Mouse (Mus musculus) heart, embryonic 16.5 days (tissue): ENCODE results near the gene Elovl5. TPM values are rescaled to one million over a fixed set of nuclear protein-coding genes. Genes with fewer than 3 reads are reported as not detected.

ENCODE experiments used
- ATAC-seq: fragments of 200-750 bp; cut with Nextera tagmentation; replicated peaks from 2 replicates; pipeline ENCODE4 v1.8.0; 2017; ENCODE audit warnings: moderate number of reproducible peaks; ENCODE audit not compliant: insufficient read depth, low FRiP score; ENCODE audit errors: extremely low read depth
- H3K27ac ChIP-seq: fragments of 300-500 bp; sonication (generic); 2 replicates; pipeline ENCODE4 v1.5.1; 2014; ENCODE audit warnings: mild to moderate bottlenecking, low read length, control low read depth, moderate library complexity
- H3K27me3 ChIP-seq: fragments of 300-500 bp; sonication (generic); 2 replicates; pipeline ENCODE4 v1.6.1; 2014; ENCODE audit warnings: low read length, mixed read lengths; ENCODE audit not compliant: control insufficient read depth, insufficient read depth
- H3K36me3 ChIP-seq: fragments of 300-500 bp; sonication (generic); 2 replicates; pipeline ENCODE4 v1.6.1; 2014; ENCODE audit not compliant: control insufficient read depth, insufficient read depth
- H3K4me1 ChIP-seq: fragments of 300-500 bp; sonication (generic); 2 replicates; pipeline ENCODE4 v1.6.1; 2014; ENCODE audit warnings: low read length, mixed read lengths; ENCODE audit not compliant: control insufficient read depth, insufficient read depth
- H3K4me2 ChIP-seq: fragments of 300-500 bp; sonication (generic); 2 replicates; pipeline ENCODE4 v1.6.1; 2014; ENCODE audit warnings: low read depth, mild to moderate bottlenecking, control low read depth, low read length
- H3K4me3 ChIP-seq: fragments of 300-500 bp; sonication (generic); 2 replicates; pipeline ENCODE4 v1.5.1; 2014; ENCODE audit warnings: mild to moderate bottlenecking, control low read depth, low read length
- H3K9ac ChIP-seq: fragments of 300-500 bp; sonication (generic); 2 replicates; pipeline ENCODE4 v1.6.1; 2014; ENCODE audit warnings: low read length, control low read depth
- H3K9me3 ChIP-seq: fragments of 300-500 bp; sonication (generic); replicated peaks from 2 replicates; pipeline ENCODE4 v1.6.1; 2016; ENCODE audit warnings: low read length; ENCODE audit not compliant: control insufficient read depth
- WGBS: fragments of 180-500 bp; shearing (Covaris S2); extraction: QIAGEN DNeasy Blood & Tissue Kit; methylation state at CpG from one replicate; pipeline ENCODE4 v1.1.7; 2014; 5-methylcytosine and 5-hydroxymethylcytosine counted together
- polyA plus RNA-seq: library from polyadenylated mRNA; unstranded; fragments of >200 nt; fragmentation: Nextera tagmentation; extraction: Ambion mirVana; gene quantifications from 2 replicates; pipeline ENCODE4 v1.2.1, GENCODE M21; 2015

Gene Elovl5
- polyA plus RNA-seq, 1 experiment from 2014 or later = 67.3 TPM

GRCm38 (mm10) chr9:77937875-77938274 lies 20.7 kb downstream of the Elovl5 start:
- Histone ChIP-seq H3K9me3 (peaks cover 4% of the 10 kb centered on the region; the same call in 1 of the 2 replicates), H3K27me3 (no peaks in the 10 kb centered on the region), H3K4me1 (peaks cover 51% of the 10 kb centered on the region), H3K9ac (no peak overlapping the region), H3K27ac (no peak overlapping the region), H3K4me2 (no peak overlapping the region), H3K4me3 (no peak overlapping the region), H3K36me3 (no peaks in the 10 kb centered on the region)
- 58% methylated on average over 11 of the region's 11 CpGs for WGBS
- no peak for ATAC-seq

GRCm38 (mm10) chr9:77938761-77939553 lies 21.8 kb downstream of the Elovl5 start:
- H3K36me3 ChIP-seq = no peaks in the 10 kb centered on the region
- peak overlapping the region; percentile 54 for H3K4me2 ChIP-seq
- peak overlapping the region; percentile 55 for H3K9ac ChIP-seq
- peak overlapping the region; percentile 18; the same call in 1 of the 2 replicates for H3K4me3 ChIP-seq
- WGBS = 38% methylated on average over 13 of the region's 13 CpGs
- H3K9me3 ChIP-seq = peaks cover 4% of the 10 kb centered on the region; the same call in 1 of the 2 replicates
- peak; percentile 15; the same call in 1 of the 2 replicates for ATAC-seq
- peak overlapping the region; percentile 84 for H3K27ac ChIP-seq
- peaks cover 51% of the 10 kb centered on the region for H3K4me1 ChIP-seq
- H3K27me3 ChIP-seq = no peaks in the 10 kb centered on the region

- H3K9me3 ChIP-seq = peaks cover 4% of the 10 kb centered on the region; the same call in 1 of the 2 replicates
- WGBS = 30% methylated on average over 5 of the region's 5 CpGs
- ATAC-seq = no peak
- H3K4me3 ChIP-seq = peak overlapping the region; percentile 18; the same call in 1 of the 2 replicates
- H3K27ac ChIP-seq = peak overlapping the region; percentile 84
- no peaks in the 10 kb centered on the region for H3K36me3 ChIP-seq
- H3K4me1 ChIP-seq = peaks cover 51% of the 10 kb centered on the region
- peak overlapping the region; percentile 55 for H3K9ac ChIP-seq
- peak overlapping the region; percentile 54 for H3K4me2 ChIP-seq
- no peaks in the 10 kb centered on the region for H3K27me3 ChIP-seq
These were observed 22.4 kb downstream of the Elovl5 start for GRCm38 (mm10) chr9:77939554-77939920.

GRCm38 (mm10) chr9:77941058-77941457 lies 23.9 kb downstream of the Elovl5 start:
- H3K9me3 ChIP-seq = peaks cover 4% of the 10 kb centered on the region; the same call in 1 of the 2 replicates
- WGBS = 34% methylated on average over 6 of the region's 6 CpGs
- no peak overlapping the region for H3K27ac ChIP-seq
- H3K36me3 ChIP-seq = no peaks in the 10 kb centered on the region
- no peak overlapping the region for H3K9ac ChIP-seq
- peaks cover 54% of the 10 kb centered on the region for H3K4me1 ChIP-seq
- no peak overlapping the region for H3K4me2 ChIP-seq
- no peaks in the 10 kb centered on the region for H3K27me3 ChIP-seq
- ATAC-seq = no peak
- no peak overlapping the region for H3K4me3 ChIP-seq

- Histone ChIP-seq H3K27me3 (no peaks in the 10 kb centered on the region), H3K9ac (no peak overlapping the region)
- WGBS = 45% methylated on average over 9 of the region's 9 CpGs
These were observed 24.7 kb downstream of the Elovl5 start for GRCm38 (mm10) chr9:77941836-77942235.

GRCm38 (mm10) chr9:77942411-77942810 lies 25.2 kb downstream of the Elovl5 start:
- no peak for ATAC-seq
- Histone ChIP-seq H3K4me3 (no peak overlapping the region), H3K4me2 (no peak overlapping the region), H3K36me3 (peaks cover 1% of the 10 kb centered on the region; the same call in 1 of the 2 replicates), H3K27ac (no peak overlapping the region), H3K4me1 (peaks cover 47% of the 10 kb centered on the region), H3K27me3 (no peaks in the 10 kb centered on the region), H3K9ac (no peak overlapping the region), H3K9me3 (peaks cover 2% of the 10 kb centered on the region; the same call in 1 of the 2 replicates)
- WGBS = 79% methylated on average over 10 of the region's 10 CpGs

More at GRCm38 (mm10) chr9:77941836-77942235, 24.7 kb downstream of the Elovl5 start:
- Histone ChIP-seq H3K36me3 (no peaks in the 10 kb centered on the region), H3K27ac (no peak overlapping the region), H3K4me1 (peaks cover 53% of the 10 kb centered on the region), H3K9me3 (no peaks in the 10 kb centered on the region), H3K4me3 (no peak overlapping the region), H3K4me2 (no peak overlapping the region)
- ATAC-seq = no peak

- Histone ChIP-seq H3K4me3 (no peak overlapping the region), H3K4me1 (peaks cover 40% of the 10 kb centered on the region), H3K36me3 (peaks cover 5% of the 10 kb centered on the region; the same call in 1 of the 2 replicates), H3K27me3 (no peaks in the 10 kb centered on the region), H3K4me2 (no peak overlapping the region), H3K27ac (no peak overlapping the region), H3K9me3 (peaks cover 3% of the 10 kb centered on the region; the same call in 1 of the 2 replicates), H3K9ac (no peak overlapping the region)
- 91% methylated on average over 2 of the region's 2 CpGs for WGBS
- ATAC-seq = no peak
These were observed 26.2 kb downstream of the Elovl5 start for GRCm38 (mm10) chr9:77943316-77943715.

GRCm38 (mm10) chr9:77944195-77944594 lies 27.0 kb downstream of the Elovl5 start:
- no peak overlapping the region for H3K27ac ChIP-seq
- H3K4me3 ChIP-seq = no peak overlapping the region
- WGBS = 83% methylated on average over 3 of the region's 3 CpGs
- H3K4me1 ChIP-seq = peaks cover 31% of the 10 kb centered on the region
- no peak for ATAC-seq
- peaks cover 5% of the 10 kb centered on the region; the same call in 1 of the 2 replicates for H3K36me3 ChIP-seq
- no peak overlapping the region for H3K9ac ChIP-seq
- H3K4me2 ChIP-seq = no peak overlapping the region
- no peaks in the 10 kb centered on the region for H3K27me3 ChIP-seq
- H3K9me3 ChIP-seq = peaks cover 3% of the 10 kb centered on the region; the same call in 1 of the 2 replicates
